Mouse (Mus musculus): ENCODE data around the gene Zc2hc1b. TPM values are rescaled to one million over a fixed set of nuclear protein-coding genes. Genes with fewer than 3 reads are reported as not detected.

Zc2hc1b gene
- polyA plus RNA-seq, 1 experiment from 2014 or later, result not detected

Other genes starting within 250 kb of the Zc2hc1b start
- 2.0 and 2.2 TPM in 2 replicates for gene Stx11, start 213.7 kb downstream of the Zc2hc1b start, polyA plus RNA-seq (2014; fragmentation: Nextera tagmentation; extraction: Ambion mirVana)
- gene Sf3b5, start 172.7 kb downstream of the Zc2hc1b start, polyA plus RNA-seq (2014; fragmentation: Nextera tagmentation; extraction: Ambion mirVana), result 39.2 and 39.9 TPM in 2 replicates
- gene Plagl1, start 117.5 kb downstream of the Zc2hc1b start, polyA plus RNA-seq (2014; fragmentation: Nextera tagmentation; extraction: Ambion mirVana), result 129 and 142 TPM in 2 replicates
- gene Ltv1, start 15.1 kb upstream of the Zc2hc1b start, polyA plus RNA-seq (2014; fragmentation: Nextera tagmentation; extraction: Ambion mirVana), result 77.6 and 83.1 TPM in 2 replicates

All from midbrain, embryonic 11.5 days (tissue).